Mouse (Mus musculus) c-Kit-positive CD71-positive TER-119-positive erythroid progenitor cells, embryonic 14.5 days (primary cell): ENCODE data around the gene Ddx23.
A peak's percentile ranks its signal among the peaks of the same experiment; 100 is the strongest.

Experiments used
- DNase-seq: peaks from one replicate; pipeline ENCODE4 v3.0.0-alpha.2; 2013; ENCODE audit warnings: low spot score

The Ddx23 gene

GRCm38 (mm10) chr15:98662567-98663545 lies at the start of gene Ddx23:
Ddx23 (minus strand) TSS chr15:98662894.
- peak; percentile 94 for DNase-seq

- peak; percentile 56 for DNase-seq
These were observed 47.7 kb upstream of the Ddx23 start for GRCm38 (mm10) chr15:98710442-98710841.

GRCm38 (mm10) chr15:98707766-98708372 lies 45.2 kb upstream of the Ddx23 start, which contains the start of gene Ccdc65:
Ccdc65 (plus strand) TSS chr15:98708207.
- DNase-seq, result peak; percentile 72

GRCm38 (mm10) chr15:98704312-98704711 lies 41.6 kb upstream of the Ddx23 start:
- DNase-seq, result no peak

GRCm38 (mm10) chr15:98699190-98700105 lies 36.8 kb upstream of the Ddx23 start:
- DNase-seq, result peak; percentile 63

GRCm38 (mm10) chr15:98696216-98696615 lies 33.5 kb upstream of the Ddx23 start:
- no peak for DNase-seq

- DNase-seq, result no peak
These were observed 33.0 kb upstream of the Ddx23 start for GRCm38 (mm10) chr15:98695726-98696125.

- no peak for DNase-seq
These were observed 29.5 kb upstream of the Ddx23 start for GRCm38 (mm10) chr15:98692171-98692715.

- DNase-seq, result no peak
These were observed 28.9 kb upstream of the Ddx23 start for GRCm38 (mm10) chr15:98691486-98692147.

- no peak for DNase-seq
These were observed 27.0 kb upstream of the Ddx23 start for GRCm38 (mm10) chr15:98689682-98690081.

- no peak for DNase-seq
These were observed 23.2 kb upstream of the Ddx23 start for GRCm38 (mm10) chr15:98685926-98686325.

- no peak for DNase-seq
These were observed 21.1 kb upstream of the Ddx23 start for GRCm38 (mm10) chr15:98683746-98684145.

- DNase-seq, result no peak
These were observed 20.5 kb upstream of the Ddx23 start for GRCm38 (mm10) chr15:98683177-98683576.

GRCm38 (mm10) chr15:98681633-98682032 lies 18.9 kb upstream of the Ddx23 start:
- no peak for DNase-seq

- no peak for DNase-seq
These were observed 18.0 kb upstream of the Ddx23 start for GRCm38 (mm10) chr15:98680660-98681059.

- no peak for DNase-seq
These were observed 15.3 kb upstream of the Ddx23 start for GRCm38 (mm10) chr15:98677977-98678376.

- peak; percentile 69 for DNase-seq
These were observed 14.4 kb upstream of the Ddx23 start, which contains the start of gene Rnd1 for GRCm38 (mm10) chr15:98676940-98677728. Rnd1 (minus strand) TSS chr15:98677461.

GRCm38 (mm10) chr15:98676471-98676870 lies 13.8 kb upstream of the Ddx23 start:
- no peak for DNase-seq

GRCm38 (mm10) chr15:98675634-98676250 lies 13.0 kb upstream of the Ddx23 start:
- DNase-seq, result no peak
